Mouse (Mus musculus) left cerebral cortex, postnatal 36 days (tissue): ENCODE measurements around the gene Cmtr1. TPM values are rescaled to one million over a fixed set of nuclear protein-coding genes. Genes with fewer than 3 reads are reported as not detected.

Experiments used
- DNase-seq, 2 experiments: peaks; one replicate each; pipeline ENCODE4 v3.0.0; 2021 to 2022; ENCODE audit warnings: low spot score in 2 of 2, mixed read lengths in 1 of 2
- intact Hi-C: fragments of 180-260 bp; cut with DNase I; formaldehyde crosslinking; loops from one replicate; pipeline ENCODE4 v1.15.1; 2025
- total RNA-seq, 2 experiments: library from RNA; stranded (reverse); gene quantifications; 2 replicates each; pipeline ENCODE4 v1.2.3; 2021

Gene Cmtr1
- total RNA-seq, 2 experiments from 2014 or later = 112 to 125 TPM

- intact Hi-C loops = no loop called here
Measured at GRCm38 (mm10) chr17:29728082-29728481, 67.7 kb downstream of the Cmtr1 start.

GRCm38 (mm10) chr17:29730510-29731265, 70.3 kb downstream of the Cmtr1 start:
- DNase-seq = no peak
- intact Hi-C loops = no loop called here

More at GRCm38 (mm10) chr17:29728082-29728481, 67.7 kb downstream of the Cmtr1 start:
- DNase-seq = no peak

GRCm38 (mm10) chr17:29731266-29731952, 71.0 kb downstream of the Cmtr1 start:
- no peak for DNase-seq
- intact Hi-C loops = no loop called here

- DNase-seq = no peak
Measured at GRCm38 (mm10) chr17:29731953-29732325, 71.5 kb downstream of the Cmtr1 start.

GRCm38 (mm10) chr17:29732522-29732921, 72.1 kb downstream of the Cmtr1 start:
- DNase-seq = no peak
- intact Hi-C loops = no loop called here

More at GRCm38 (mm10) chr17:29731953-29732325, 71.5 kb downstream of the Cmtr1 start:
- intact Hi-C loops = no loop called here

GRCm38 (mm10) chr17:29736448-29737014, 76.1 kb downstream of the Cmtr1 start:
- intact Hi-C loops = no loop called here
- DNase-seq = no peak

- DNase-seq = peak; percentile 28 to 32
- intact Hi-C loops = no loop called here
Measured at GRCm38 (mm10) chr17:29737849-29738804, 77.7 kb downstream of the Cmtr1 start.

GRCm38 (mm10) chr17:29747466-29747865, 87.1 kb downstream of the Cmtr1 start:
- intact Hi-C loops = no loop called here
- DNase-seq = no peak

GRCm38 (mm10) chr17:29754510-29754909, 94.1 kb downstream of the Cmtr1 start:
- intact Hi-C loops = no loop called here
- DNase-seq = no peak

Other genes starting within 250 kb of the Cmtr1 start
- gene Pim1, start 169.8 kb upstream of the Cmtr1 start, total RNA-seq = 1 to 10 TPM; 6.0 to 7.1 TPM
- not detected for gene Gm17657, start 111.0 kb upstream of the Cmtr1 start, total RNA-seq
- 10 to 100 TPM; 43.2 to 45.2 TPM for gene Tbc1d22b, start 110.8 kb upstream of the Cmtr1 start, total RNA-seq
- gene Tmem217, start 108.2 kb upstream of the Cmtr1 start, total RNA-seq = not detected
- 10 to 100 TPM; 59.2 to 72.7 TPM for gene Rnf8, start 45.8 kb upstream of the Cmtr1 start, total RNA-seq
- 1 to 10 TPM; 3.2 to 5.4 TPM for gene Gm28043, start 45.7 kb upstream of the Cmtr1 start, total RNA-seq
- 10 to 100 TPM; 15.3 to 22.4 TPM for gene Ccdc167, start 56.4 kb downstream of the Cmtr1 start, total RNA-seq